Mouse (Mus musculus): ENCODE measurements around the gene Fgd6.

- TF ChIP-seq CTCF (IDR thresholded peaks at IDR 0.05; ENCODE audit: borderline replicate concordance, control insufficient read depth, extremely low read depth, insufficient read depth, low read length, poor library complexity): no peak
- no peak for TF ChIP-seq POLR2A (IDR thresholded peaks at IDR 0.05; ENCODE audit: control insufficient read depth, extremely low read depth, insufficient read depth, low read length, poor library complexity)
Observed at GRCm38 (mm10) chr10:94118993-94119392, 83.2 kb downstream of the Fgd6 start.
